Mouse (Mus musculus) midbrain, embryonic 11.5 days (tissue): ENCODE results near the gene Tcf19. TPM values are rescaled to one million over a fixed set of nuclear protein-coding genes. Genes with fewer than 3 reads are reported as not detected.
A peak's percentile ranks its signal among the peaks of the same experiment; 100 is the strongest.
"Not testable (repeated sequence)": the region's sequence is repeated elsewhere in the genome, so short reads cannot be mapped to it uniquely, and the experiment has no call there.

ENCODE experiments used
- ATAC-seq: fragments of 200-750 bp; cut with Nextera tagmentation; 2 replicates; pipeline ENCODE4 v1.8.0; 2017; ENCODE audit warnings: moderate TSS enrichment, moderate library complexity; ENCODE audit not compliant: low FRiP score
- DNase-seq: peaks from one replicate; pipeline ENCODE4 v3.0.0; 2015; ENCODE audit warnings: low spot score; ENCODE audit errors: missing footprints
- H3K27ac ChIP-seq: fragments of 300-500 bp; sonication (generic); 2 replicates; pipeline ENCODE4 v1.5.1; 2014; ENCODE audit warnings: low read depth, low read length
- H3K27me3 ChIP-seq: fragments of 300-500 bp; sonication (generic); 2 replicates; pipeline ENCODE4 v1.6.1; 2014; ENCODE audit warnings: mild to moderate bottlenecking, low read length, moderate library complexity, mixed read lengths; ENCODE audit not compliant: control insufficient read depth, insufficient read depth
- H3K36me3 ChIP-seq: fragments of 300-500 bp; sonication (generic); 2 replicates; pipeline ENCODE4 v1.6.1; 2014; ENCODE audit warnings: mild to moderate bottlenecking, low read length, moderate library complexity, mixed read lengths; ENCODE audit not compliant: control insufficient read depth, insufficient read depth
- H3K4me1 ChIP-seq: fragments of 300-500 bp; sonication (generic); 2 replicates; pipeline ENCODE4 v1.6.1; 2014; ENCODE audit warnings: low read length; ENCODE audit not compliant: control insufficient read depth, insufficient read depth
- H3K4me2 ChIP-seq: fragments of 300-500 bp; sonication (generic); 2 replicates; pipeline ENCODE4 v1.6.1; 2014; ENCODE audit warnings: mild to moderate bottlenecking, moderate library complexity
- H3K4me3 ChIP-seq: fragments of 300-500 bp; sonication (generic); 2 replicates; pipeline ENCODE4 v1.5.1; 2014; ENCODE audit warnings: low read depth, low read length
- H3K9ac ChIP-seq: fragments of 300-500 bp; sonication (generic); 2 replicates; pipeline ENCODE4 v1.6.1; 2014; ENCODE audit warnings: low read length
- H3K9me3 ChIP-seq: fragments of 300-500 bp; sonication (generic); 2 replicates; pipeline ENCODE4 v1.6.1; 2016; ENCODE audit warnings: low read length; ENCODE audit not compliant: control insufficient read depth
- WGBS: fragments of 180-500 bp; shearing (Covaris S2); extraction: QIAGEN DNeasy Blood & Tissue Kit; methylation state at CpG from one replicate; pipeline ENCODE4 v1.1.7; 2014; 5-methylcytosine and 5-hydroxymethylcytosine counted together
- polyA plus RNA-seq: library from polyadenylated mRNA; unstranded; fragments of >200 nt; fragmentation: Nextera tagmentation; extraction: Ambion mirVana; gene quantifications from 2 replicates; pipeline ENCODE4 v1.2.1, GENCODE M21; 2014

Tcf19 gene
- polyA plus RNA-seq, 1 experiment from 2014 or later: 57.7 TPM

GRCm38 (mm10) chr17:35485702-35486101 is 30.9 kb downstream of the Tcf19 start:
- Histone ChIP-seq H3K4me2 (no peak overlapping the region), H3K36me3 (no peaks in the 10 kb centered on the region), H3K4me3 (no peak overlapping the region), H3K27me3 (no peaks in the 10 kb centered on the region), H3K9me3 (no peaks in the 10 kb centered on the region), H3K4me1 (no peaks in the 10 kb centered on the region), H3K9ac (no peak overlapping the region), H3K27ac (no peak overlapping the region)
- peak; percentile 67 for DNase-seq
- no peak for ATAC-seq
- 43% methylated on average over 4 of the region's 4 CpGs for WGBS

DNA sequence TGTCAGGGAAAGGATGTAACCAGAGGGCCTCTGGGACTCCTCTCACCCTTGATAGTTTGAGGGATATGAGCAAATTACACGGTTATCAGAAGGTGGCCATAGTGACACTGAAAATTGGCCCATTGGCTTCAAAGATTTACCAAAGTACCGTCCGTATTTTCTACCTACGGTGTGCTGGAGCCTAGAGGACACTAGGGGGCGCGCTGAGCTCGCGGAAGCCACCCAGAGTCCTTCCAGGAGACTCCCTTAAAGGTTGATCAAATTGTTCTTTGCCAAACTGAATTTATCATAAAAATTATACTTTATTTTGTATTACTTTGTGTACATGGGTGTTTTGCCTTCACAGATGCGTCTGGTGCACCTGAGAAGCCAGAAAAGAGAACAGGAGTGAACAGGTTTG is 32.6 kb downstream of the Tcf19 start:
- Histone ChIP-seq H3K4me1 (no peaks in the 10 kb centered on the region), H3K9me3 (no peaks in the 10 kb centered on the region), H3K36me3 (no peaks in the 10 kb centered on the region), H3K27me3 (no peaks in the 10 kb centered on the region), H3K9ac (no peak overlapping the region), H3K4me2 (no peak overlapping the region), H3K27ac (no peak overlapping the region), H3K4me3 (no peak overlapping the region)
- 2% methylated on average over 9 of the region's 9 CpGs for WGBS
- ATAC-seq: no peak
- peak; percentile 92 for DNase-seq

DNA sequence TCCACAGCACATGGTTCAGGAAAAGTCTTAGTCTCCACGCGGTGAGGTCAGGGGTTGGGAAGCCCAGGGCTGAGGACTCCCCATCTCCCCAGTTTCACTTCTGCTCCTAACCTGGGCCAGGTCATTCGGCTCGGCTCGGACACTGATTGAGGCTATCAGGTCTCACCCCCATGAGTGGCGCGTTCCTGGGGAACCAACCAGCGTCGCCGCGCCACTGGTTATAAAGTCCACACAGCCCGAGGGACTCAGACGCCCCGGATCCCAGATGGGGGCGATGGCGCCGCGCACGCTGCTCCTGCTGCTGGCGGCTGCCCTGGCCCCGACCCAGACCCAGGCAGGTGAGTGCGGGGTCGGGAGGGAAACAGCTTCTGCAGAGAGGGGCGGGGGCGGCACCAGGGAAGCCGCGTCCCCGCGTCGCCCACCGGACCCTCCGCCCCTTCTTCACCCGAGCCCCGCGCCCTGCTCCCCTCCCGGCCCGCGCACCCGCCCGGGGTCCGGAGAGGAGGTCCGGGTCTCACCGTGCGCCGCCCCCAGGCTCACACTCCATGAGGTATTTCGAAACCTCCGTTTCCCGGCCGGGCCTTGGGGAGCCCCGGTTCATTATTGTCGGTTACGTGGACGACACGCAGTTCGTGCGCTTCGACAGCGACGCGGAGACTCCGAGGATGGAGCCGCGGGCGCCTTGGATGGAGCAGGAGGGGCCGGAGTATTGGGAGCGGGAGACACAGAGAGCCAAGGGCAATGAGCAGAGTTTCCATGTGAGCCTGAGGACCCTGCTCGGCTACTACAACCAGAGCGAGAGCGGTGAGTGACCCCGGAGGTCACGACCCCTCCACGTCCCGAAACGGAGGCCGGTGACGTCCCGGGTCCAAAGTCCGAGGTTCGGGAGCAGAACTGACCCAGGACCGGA is 46.5 kb downstream of the Tcf19 start, which contains the start of gene H2-Q10:
Gene H2-Q10 (plus strand): TSS at position 248 of the 910 bp plus-strand sequence.
- peaks cover 21% of the 10 kb centered on the region for H3K27me3 ChIP-seq

DNA sequence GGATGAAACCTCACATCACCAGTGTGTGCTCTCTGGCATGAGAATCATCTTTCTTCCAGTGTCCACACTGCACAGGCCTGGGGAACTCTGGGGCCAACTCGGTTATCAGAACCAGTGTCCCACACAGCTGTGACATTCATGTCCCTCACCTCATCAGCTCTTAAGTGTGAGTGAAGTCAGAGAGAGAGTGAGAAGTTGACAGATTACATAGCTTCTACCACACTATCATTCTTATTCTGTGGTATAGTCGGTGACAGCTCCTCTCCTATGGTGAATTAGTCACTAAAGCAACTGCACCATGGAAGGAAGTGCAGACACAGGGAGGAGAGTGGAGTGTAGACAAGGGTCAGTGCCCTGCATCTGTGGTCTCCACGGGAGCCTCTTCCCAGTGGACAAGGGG is 47.7 kb downstream of the Tcf19 start:
- H3K4me3 ChIP-seq, H3K36me3 ChIP-seq, DNase-seq, H3K27ac ChIP-seq, H3K4me2 ChIP-seq, H3K4me1 ChIP-seq, ATAC-seq, H3K9ac ChIP-seq, H3K9me3 ChIP-seq: not testable (repeated sequence)
- peaks cover 21% of the 10 kb centered on the region for H3K27me3 ChIP-seq
- 67% methylated on average over 3 of the region's 3 CpGs for WGBS

More for the DNA sequence above, 46.5 kb downstream of the Tcf19 start, which contains the start of gene H2-Q10:
- peak within 1 kb of the TSS; percentile 18; the same call in 1 of the 2 replicates for H3K9ac ChIP-seq
- no peaks in the 10 kb centered on the region for H3K36me3 ChIP-seq
- 0 out of 2 replicates have a peak, but pooled peaks have one; percentile 9 for ATAC-seq
- no peaks in the 10 kb centered on the region for H3K9me3 ChIP-seq
- H3K4me2 ChIP-seq: peak within 1 kb of the TSS; percentile 64
- H3K4me1 ChIP-seq: peaks cover 8% of the 10 kb centered on the region
- 2% methylated on average over 75 of the region's 80 CpGs for WGBS
- no peak within 1 kb of the TSS for H3K27ac ChIP-seq
- peak within 1 kb of the TSS; percentile 37 for H3K4me3 ChIP-seq
- DNase-seq: peak; percentile 91

- not testable (repeated sequence) for H3K4me2 ChIP-seq, H3K27ac ChIP-seq, H3K9ac ChIP-seq, ATAC-seq, H3K9me3 ChIP-seq, H3K4me1 ChIP-seq, H3K36me3 ChIP-seq, H3K4me3 ChIP-seq
- DNase-seq: peak; percentile 95
- H3K27me3 ChIP-seq: peaks cover 18% of the 10 kb centered on the region
- 3% methylated on average over 8 of the region's 8 CpGs for WGBS
Measured at GRCm38 (mm10) chr17:35465651-35466050, 51.0 kb downstream of the Tcf19 start.

Other genes with a start within 250 kb of the Tcf19 start
- not detected in 2 replicates for gene H2-Q1, start 196.4 kb downstream of the Tcf19 start, polyA plus RNA-seq
- 0.22 and 0.34 TPM in 2 replicates for gene H2-Q2, start 174.6 kb downstream of the Tcf19 start, polyA plus RNA-seq
- gene H2-Q4, start 137.2 kb downstream of the Tcf19 start, polyA plus RNA-seq: 1.9 and 2.5 TPM in 2 replicates
- 0.33 and 0.93 TPM in 2 replicates for gene H2-Q6, start 92.0 kb downstream of the Tcf19 start, polyA plus RNA-seq
- 9.3 and 10.0 TPM in 2 replicates for gene H2-Q7, start 77.7 kb downstream of the Tcf19 start, polyA plus RNA-seq
- gene H2-Q10, start 46.7 kb downstream of the Tcf19 start, polyA plus RNA-seq: 0.11 and 0.12 TPM in 2 replicates
- gene Pou5f1, start 10.8 kb downstream of the Tcf19 start, polyA plus RNA-seq: not detected in 2 replicates
- gene Cchcr1, start 276 bp upstream of the Tcf19 start, polyA plus RNA-seq: 8.9 and 10.8 TPM in 2 replicates
- gene Psors1c2, start 16.4 kb upstream of the Tcf19 start, polyA plus RNA-seq: 0.22 and 0.46 TPM in 2 replicates
- gene Cdsn, start 35.3 kb upstream of the Tcf19 start, polyA plus RNA-seq: 0.08 TPM in 1 of 2 replicates, not detected in the other
- gene 2300002M23Rik, start 50.6 kb upstream of the Tcf19 start, polyA plus RNA-seq: not detected in 2 replicates
- gene Sfta2, start 84.7 kb upstream of the Tcf19 start, polyA plus RNA-seq: not detected in 2 replicates
- gene Gm9573, start 109.8 kb upstream of the Tcf19 start, polyA plus RNA-seq: not detected in 2 replicates
- 0.14 TPM in 1 of 2 replicates, not detected in the other for gene Mucl3, start 126.9 kb upstream of the Tcf19 start, polyA plus RNA-seq
- gene Vars2, start 150.8 kb upstream of the Tcf19 start, polyA plus RNA-seq: 9.8 and 10.5 TPM in 2 replicates
- 39.3 TPM in 2 replicates for gene Gtf2h4, start 156.9 kb upstream of the Tcf19 start, polyA plus RNA-seq
- 78.4 and 92.1 TPM in 2 replicates for gene Ddr1, start 187.8 kb upstream of the Tcf19 start, polyA plus RNA-seq